Mouse (Mus musculus): ENCODE measurements around the gene Tars2.

DNA sequence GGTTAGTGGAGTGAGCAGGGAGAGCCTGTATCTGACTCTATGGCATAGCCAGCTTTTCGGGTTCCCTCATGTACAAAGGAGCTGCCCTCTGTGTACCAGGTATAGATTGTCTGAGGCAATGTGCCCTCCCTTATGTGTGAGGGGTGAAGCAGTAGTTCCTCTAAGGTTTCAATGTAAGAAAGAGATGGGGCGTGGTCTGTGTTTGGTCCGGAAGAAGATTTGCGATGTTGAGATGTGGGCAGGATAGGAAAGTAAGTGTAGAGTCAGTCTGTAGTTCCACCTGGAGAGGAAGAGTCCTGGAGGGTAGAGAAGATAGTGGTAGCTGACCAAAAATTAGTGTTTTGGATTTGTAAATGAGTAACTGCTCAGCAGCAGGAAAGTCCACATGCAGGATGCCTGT, 51.0 kb downstream of the Tars2 start:
- TF ChIP-seq CTCF (conservative IDR thresholded peaks at IDR 0.05; ENCODE audit: insufficient read depth, insufficient read length, low read depth, low read length) (no peak), POLR2A (IDR thresholded peaks at IDR 0.05; ENCODE audit: low read depth, low read length) (no peak)

All from kidney, adult 2 months (tissue).